Mouse (Mus musculus) ES-E14 (cell line): ENCODE results near the gene Elmo1.

Source experiments
- CHD2 ChIP-seq: IDR thresholded peaks from 2 replicates; pipeline ENCODE4 v1.6.1; 2014; ENCODE audit warnings: mild to moderate bottlenecking, low read depth, low read length, inconsistent platforms
- HCFC1 ChIP-seq: IDR thresholded peaks from 2 replicates; pipeline ENCODE4 v1.6.1; 2012; ENCODE audit warnings: low read length, inconsistent platforms, borderline replicate concordance; ENCODE audit not compliant: insufficient read depth
- MAFK ChIP-seq: IDR thresholded peaks from 2 replicates; pipeline ENCODE4 v1.6.1; 2014; ENCODE audit warnings: mild to moderate bottlenecking, low read depth, low read length, inconsistent platforms; ENCODE audit not compliant: insufficient read depth
- ZC3H11A ChIP-seq: IDR thresholded peaks from 2 replicates; pipeline ENCODE4 v1.6.1; 2012; ENCODE audit warnings: low read depth, mild to moderate bottlenecking, inconsistent platforms, low read length, borderline replicate concordance
- ZNF384 ChIP-seq: IDR thresholded peaks from 2 replicates; pipeline ENCODE4 v1.6.1; 2012; ENCODE audit warnings: low read depth, low read length, inconsistent platforms

- TF ChIP-seq ZNF384 (no peak), MAFK (no peak), CHD2 (no peak), HCFC1 (no peak), ZC3H11A (no peak)
Observed at GRCm38 (mm10) chr13:20173987-20174654, 83.7 kb downstream of the Elmo1 start.
